Mouse (Mus musculus) lung, postnatal 0 days (tissue): Measurements from ENCODE around the gene Ube2d1. TPM values are rescaled to one million over a fixed set of nuclear protein-coding genes. Genes with fewer than 3 reads are reported as not detected.

Source experiments
- ATAC-seq: fragments of 200-750 bp; cut with Nextera tagmentation; 2 replicates; pipeline ENCODE4 v1.8.0; 2017; ENCODE audit warnings: moderate library complexity
- DNase-seq: peaks from one replicate; pipeline ENCODE4 v3.0.0-alpha.2; 2016; ENCODE audit warnings: low spot score
- H3K27ac ChIP-seq: fragments of 300-500 bp; sonication (generic); 2 replicates; pipeline ENCODE4 v1.5.1; 2014; ENCODE audit warnings: antibody characterized with exemption, mild to moderate bottlenecking, low read length, mixed read lengths
- H3K27me3 ChIP-seq: fragments of 300-500 bp; sonication (generic); replicated peaks from 2 replicates; pipeline ENCODE4 v1.6.1; 2014; ENCODE audit warnings: low read length, mixed read lengths; ENCODE audit not compliant: insufficient read depth
- H3K36me3 ChIP-seq: fragments of 300-500 bp; sonication (generic); 2 replicates; pipeline ENCODE4 v1.6.1; 2014; ENCODE audit warnings: low read length, mixed read lengths; ENCODE audit not compliant: insufficient read depth
- H3K4me1 ChIP-seq: fragments of 300-500 bp; sonication (generic); 2 replicates; pipeline ENCODE4 v1.6.1; 2014; ENCODE audit warnings: antibody characterized with exemption, low read depth, low read length, mixed read lengths; ENCODE audit not compliant: insufficient read depth
- H3K4me2 ChIP-seq: fragments of 300-500 bp; sonication (generic); replicated peaks from 2 replicates; pipeline ENCODE4 v1.6.1; 2014; ENCODE audit warnings: low read depth, mild to moderate bottlenecking, low read length, moderate library complexity, mixed read lengths
- H3K4me3 ChIP-seq: fragments of 300-500 bp; sonication (generic); 2 replicates; pipeline ENCODE4 v1.5.1; 2014; ENCODE audit warnings: low read depth, low read length
- H3K9ac ChIP-seq: fragments of 300-500 bp; sonication (generic); replicated peaks from 2 replicates; pipeline ENCODE4 v1.6.1; 2014; ENCODE audit warnings: low read depth, mild to moderate bottlenecking
- H3K9me3 ChIP-seq: fragments of 300-500 bp; sonication (generic); 2 replicates; pipeline ENCODE4 v1.6.1; 2016; ENCODE audit warnings: low read length, mixed read lengths
- CTCF ChIP-seq: IDR thresholded peaks from 2 replicates; pipeline ENCODE4 v1.5.1; 2016; ENCODE audit warnings: antibody characterized with exemption, mild to moderate bottlenecking
- EP300 ChIP-seq: IDR thresholded peaks from 2 replicates; pipeline ENCODE4 v1.6.1; 2016; ENCODE audit warnings: antibody characterized with exemption, mild to moderate bottlenecking, control low read depth
- WGBS: fragments of 180-500 bp; shearing (Covaris S2); extraction: QIAGEN DNeasy Blood & Tissue Kit; methylation state at CpG from one replicate; pipeline ENCODE4 v1.1.7; 2014; 5-methylcytosine and 5-hydroxymethylcytosine counted together
- polyA plus RNA-seq: library from polyadenylated mRNA; unstranded; fragments of >200 nt; fragmentation: Nextera tagmentation; extraction: Ambion mirVana; gene quantifications from 2 replicates; pipeline ENCODE4 v1.2.1, GENCODE M21; 2015

Gene Ube2d1
- polyA plus RNA-seq, 1 experiment from 2014 or later, result 31.9 TPM

- no peak overlapping the region for H3K9ac ChIP-seq
- WGBS, result 56% methylated on average over 9 of the region's 9 CpGs
- H3K4me1 ChIP-seq, result no peaks in the 10 kb centered on the region
- no peak overlapping the region for H3K4me2 ChIP-seq
- no peaks in the 10 kb centered on the region for H3K9me3 ChIP-seq
- H3K27ac ChIP-seq, result no peak overlapping the region
- DNase-seq (no peak), ATAC-seq (no peak)
- no peaks in the 10 kb centered on the region for H3K27me3 ChIP-seq
- no peaks in the 10 kb centered on the region for H3K36me3 ChIP-seq
- H3K4me3 ChIP-seq, result no peak overlapping the region
- TF ChIP-seq EP300 (no peak), CTCF (no peak)
Measured at GRCm38 (mm10) chr10:71273008-71273739, 11.9 kb downstream of the Ube2d1 start.

DNA sequence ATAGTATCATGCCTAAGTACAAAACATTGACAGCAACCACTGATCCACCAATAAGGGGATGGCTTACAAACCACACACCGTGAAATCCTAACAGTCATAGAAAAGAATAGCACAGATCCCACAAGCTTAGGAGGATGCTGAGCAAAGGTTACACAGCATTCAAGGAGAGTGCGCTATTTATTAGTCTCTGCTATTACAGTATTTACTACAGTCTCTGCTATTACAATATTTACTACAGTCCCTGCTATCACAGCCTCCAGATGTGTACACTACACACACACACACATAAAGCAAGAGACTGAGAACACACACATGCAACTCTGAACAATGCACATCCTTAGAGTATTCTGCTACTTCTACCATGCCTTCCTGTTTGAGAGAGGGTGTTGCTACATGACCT is 17.1 kb downstream of the Ube2d1 start:
- TF ChIP-seq CTCF (no peak), EP300 (no peak)
- Histone ChIP-seq H3K9ac (no peak overlapping the region), H3K4me3 (no peak overlapping the region), H3K4me2 (no peak overlapping the region), H3K9me3 (no peaks in the 10 kb centered on the region), H3K27me3 (no peaks in the 10 kb centered on the region), H3K36me3 (no peaks in the 10 kb centered on the region), H3K4me1 (no peaks in the 10 kb centered on the region), H3K27ac (no peak overlapping the region)
- DNase-seq, result no peak
- WGBS, result 98% methylated on average over 2 of the region's 2 CpGs
- no peak for ATAC-seq

GRCm38 (mm10) chr10:71267511-71267910 is 17.6 kb downstream of the Ube2d1 start:
- WGBS, result 78% methylated on average over 11 of the region's 11 CpGs
- H3K4me1 ChIP-seq, result no peaks in the 10 kb centered on the region
- H3K4me2 ChIP-seq, result no peak overlapping the region
- no peaks in the 10 kb centered on the region for H3K9me3 ChIP-seq
- H3K9ac ChIP-seq, result no peak overlapping the region
- DNase-seq (no peak), ATAC-seq (no peak)
- no peaks in the 10 kb centered on the region for H3K36me3 ChIP-seq
- H3K4me3 ChIP-seq, result no peak overlapping the region
- no peaks in the 10 kb centered on the region for H3K27me3 ChIP-seq
- TF ChIP-seq CTCF, result no peak
- H3K27ac ChIP-seq, result no peak overlapping the region

- Histone ChIP-seq H3K4me3 (no peak overlapping the region), H3K4me1 (no peaks in the 10 kb centered on the region), H3K4me2 (no peak overlapping the region), H3K27me3 (no peaks in the 10 kb centered on the region), H3K9me3 (no peaks in the 10 kb centered on the region), H3K36me3 (no peaks in the 10 kb centered on the region), H3K27ac (no peak overlapping the region), H3K9ac (no peak overlapping the region)
- DNase-seq (no peak), ATAC-seq (no peak)
- 82% methylated on average over 4 of the region's 4 CpGs for WGBS
- no peak for TF ChIP-seq CTCF
- TF ChIP-seq EP300, result no peak
Measured at GRCm38 (mm10) chr10:71265067-71265466, 20.0 kb downstream of the Ube2d1 start.

DNA sequence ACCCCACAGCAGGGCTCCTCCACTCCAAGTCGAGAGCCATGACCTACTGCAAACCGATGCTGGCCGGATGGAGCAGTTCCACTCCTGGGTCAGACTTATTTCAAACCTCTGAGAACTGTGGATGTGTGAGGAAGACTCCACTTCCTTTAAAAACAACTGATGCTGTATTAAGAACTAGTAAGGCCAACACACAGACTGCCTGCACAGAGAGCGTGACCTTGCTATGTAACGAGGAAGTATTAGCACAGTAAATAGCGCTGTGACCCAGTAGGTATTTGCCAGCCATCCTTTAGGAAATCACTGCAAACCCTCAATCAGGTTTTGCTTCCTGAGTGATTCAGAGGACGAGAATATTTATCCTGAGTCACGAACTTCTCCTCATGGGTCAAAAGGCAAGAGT is 23.4 kb downstream of the Ube2d1 start:
- ATAC-seq (no peak), DNase-seq (no peak)

DNA sequence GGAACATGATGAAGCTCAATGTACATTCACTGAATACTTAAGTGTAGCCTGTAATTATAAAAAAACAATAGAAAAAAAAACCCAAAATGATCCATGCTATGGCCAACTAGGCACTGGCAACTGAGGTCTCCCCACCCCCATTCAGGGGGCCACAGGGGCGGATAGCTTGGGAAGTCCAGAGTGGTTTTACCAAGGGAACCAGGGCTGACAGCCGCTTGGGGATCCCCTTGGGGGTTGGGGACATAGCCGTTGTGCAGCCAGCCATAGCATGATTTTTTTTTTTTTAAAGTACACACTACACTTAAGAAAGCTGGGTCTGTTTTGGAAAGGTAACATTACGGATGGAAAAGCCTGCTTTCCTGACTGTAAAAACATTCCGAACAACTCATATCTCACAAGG is 26.1 kb downstream of the Ube2d1 start:
- no peak overlapping the region for H3K4me3 ChIP-seq
- no peak for TF ChIP-seq CTCF
- DNase-seq (no peak), ATAC-seq (no peak)
- H3K27ac ChIP-seq, result no peak overlapping the region
- WGBS, result 85% methylated on average over 5 of the region's 5 CpGs
- no peaks in the 10 kb centered on the region for H3K36me3 ChIP-seq
- H3K9ac ChIP-seq, result no peak overlapping the region
- H3K27me3 ChIP-seq, result no peaks in the 10 kb centered on the region
- H3K9me3 ChIP-seq, result no peaks in the 10 kb centered on the region
- H3K4me1 ChIP-seq, result no peaks in the 10 kb centered on the region
- no peak overlapping the region for H3K4me2 ChIP-seq

More for the DNA sequence above, 23.4 kb downstream of the Ube2d1 start:
- no peak overlapping the region for H3K4me3 ChIP-seq
- no peak overlapping the region for H3K9ac ChIP-seq
- H3K4me2 ChIP-seq, result no peak overlapping the region
- no peaks in the 10 kb centered on the region for H3K36me3 ChIP-seq
- TF ChIP-seq CTCF (no peak), EP300 (no peak)
- no peaks in the 10 kb centered on the region for H3K4me1 ChIP-seq
- H3K27me3 ChIP-seq, result no peaks in the 10 kb centered on the region
- H3K27ac ChIP-seq, result no peak overlapping the region
- 66% methylated on average over 8 of the region's 8 CpGs for WGBS
- H3K9me3 ChIP-seq, result no peaks in the 10 kb centered on the region

DNA sequence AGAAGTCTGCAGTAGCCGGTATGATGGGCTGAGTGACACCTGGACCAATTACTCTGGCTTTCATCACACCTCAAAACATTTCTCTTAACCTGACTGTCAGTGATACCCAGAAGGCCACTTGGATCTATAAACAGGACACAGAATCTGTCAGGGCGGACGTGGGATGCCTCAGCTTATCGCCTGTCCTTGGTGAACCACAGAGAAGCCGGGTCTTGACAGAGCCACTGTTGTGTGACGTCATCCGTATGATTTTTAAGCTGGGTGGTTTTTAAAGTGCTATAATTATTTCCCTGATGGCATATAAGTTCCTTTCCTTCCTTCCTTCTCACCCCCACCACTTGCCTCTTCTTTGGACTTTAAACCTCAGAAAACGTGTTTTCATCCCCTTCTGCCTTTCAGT is 26.5 kb downstream of the Ube2d1 start:
- TF ChIP-seq CTCF (no peak), EP300 (no peak)
- H3K9ac ChIP-seq, result no peak overlapping the region
- H3K27ac ChIP-seq, result no peak overlapping the region
- no peak for ATAC-seq
- H3K27me3 ChIP-seq, result no peaks in the 10 kb centered on the region
- no peaks in the 10 kb centered on the region for H3K4me1 ChIP-seq
- no peaks in the 10 kb centered on the region for H3K9me3 ChIP-seq
- H3K36me3 ChIP-seq, result no peaks in the 10 kb centered on the region
- no peak overlapping the region for H3K4me3 ChIP-seq
- 80% methylated on average over 8 of the region's 8 CpGs for WGBS
- no peak for DNase-seq
- no peak overlapping the region for H3K4me2 ChIP-seq
